Mouse (Mus musculus): ENCODE measurements around the gene Ube2d3. TPM values are rescaled to one million over a fixed set of nuclear protein-coding genes. Genes with fewer than 3 reads are reported as not detected.

The Ube2d3 gene
- 100 to 1,000 TPM; 284 to 637 (median 437) TPM for total RNA-seq (2018; cell fraction: chromatin; rRNA removed)
- 100 to 1,000 TPM; 384 to 573 (median 438) TPM for total RNA-seq (2018; cell fraction: cytosol; rRNA removed)
- 100 to 1,000 TPM; 313 to 540 (median 402) TPM for total RNA-seq (2018; cell fraction: nucleus; rRNA removed)
- polyA plus RNA-seq (2018) = 349 to 995 TPM (median 450 TPM) in 3 replicates

- H3K79me2 ChIP-seq (ENCODE audit: inconsistent target) = peaks cover 45% of the 10 kb centered on the region
- H3K27ac ChIP-seq = peak within 1 kb of the TSS; percentile 64
- no peaks in the 10 kb centered on the region for H3K36me3 ChIP-seq (ENCODE audit: inconsistent target)
- peak within 1 kb of the TSS; percentile 62 for H3K4me3 ChIP-seq (ENCODE audit: inconsistent target)
- WGBS (ENCODE audit: missing documents) = 2% methylated on average over 56 of the region's 56 CpGs
Measured at GRCm38 (mm10) chr3:135437758-135438495, at the start of gene Ube2d3. Gene Ube2d3, plus strand, starts transcription at chr3:135438149.

- Histone ChIP-seq H3K27ac (no peak overlapping the region), H3K4me3 (ENCODE audit: inconsistent target) (no peak overlapping the region), H3K79me2 (ENCODE audit: inconsistent target) (no peaks in the 10 kb centered on the region), H3K36me3 (ENCODE audit: inconsistent target) (no peaks in the 10 kb centered on the region)
- 62% methylated on average over 6 of the region's 6 CpGs for WGBS (ENCODE audit: missing documents)
Measured at GRCm38 (mm10) chr3:135393186-135393585, 44.8 kb upstream of the Ube2d3 start.

GRCm38 (mm10) chr3:135395085-135395484, 42.9 kb upstream of the Ube2d3 start:
- Histone ChIP-seq H3K79me2 (ENCODE audit: inconsistent target) (no peaks in the 10 kb centered on the region), H3K27ac (no peak overlapping the region), H3K36me3 (ENCODE audit: inconsistent target) (no peaks in the 10 kb centered on the region), H3K4me3 (ENCODE audit: inconsistent target) (no peak overlapping the region)
- WGBS (ENCODE audit: missing documents) = 80% methylated on average over 5 of the region's 5 CpGs

- Histone ChIP-seq H3K36me3 (ENCODE audit: inconsistent target) (no peaks in the 10 kb centered on the region), H3K4me3 (ENCODE audit: inconsistent target) (no peak overlapping the region), H3K79me2 (ENCODE audit: inconsistent target) (no peaks in the 10 kb centered on the region), H3K27ac (no peak overlapping the region)
- 56% methylated on average over 6 of the region's 6 CpGs for WGBS (ENCODE audit: missing documents)
Measured at GRCm38 (mm10) chr3:135396081-135396480, 41.9 kb upstream of the Ube2d3 start.

GRCm38 (mm10) chr3:135397112-135397511, 40.8 kb upstream of the Ube2d3 start:
- Histone ChIP-seq H3K4me3 (ENCODE audit: inconsistent target) (no peak overlapping the region), H3K79me2 (ENCODE audit: inconsistent target) (no peaks in the 10 kb centered on the region)

GRCm38 (mm10) chr3:135402201-135402658, 35.7 kb upstream of the Ube2d3 start:
- H3K4me3 ChIP-seq (ENCODE audit: inconsistent target) = no peak overlapping the region
- 4% methylated on average over 10 of the region's 10 CpGs for WGBS (ENCODE audit: missing documents)
- H3K36me3 ChIP-seq (ENCODE audit: inconsistent target) = no peaks in the 10 kb centered on the region
- H3K27ac ChIP-seq = no peak overlapping the region
- H3K79me2 ChIP-seq (ENCODE audit: inconsistent target) = no peaks in the 10 kb centered on the region

More at GRCm38 (mm10) chr3:135397112-135397511, 40.8 kb upstream of the Ube2d3 start:
- Histone ChIP-seq H3K27ac (no peak overlapping the region), H3K36me3 (ENCODE audit: inconsistent target) (no peaks in the 10 kb centered on the region)

- H3K79me2 ChIP-seq (ENCODE audit: inconsistent target) = no peaks in the 10 kb centered on the region
- no peak overlapping the region for H3K4me3 ChIP-seq (ENCODE audit: inconsistent target)
- whole genome bisulfite sequencing (ENCODE audit: missing documents) = 98% methylated on average over 7 of the region's 9 CpGs
- 0 out of 2 replicates have a peak, but pooled peaks cover under 1% of the 10 kb centered on the region for H3K36me3 ChIP-seq (ENCODE audit: inconsistent target)
- no peak overlapping the region for H3K27ac ChIP-seq
Measured at GRCm38 (mm10) chr3:135403211-135403610, 34.7 kb upstream of the Ube2d3 start.

- WGBS (ENCODE audit: missing documents) = 83% methylated on average over 5 of the region's 5 CpGs
- Histone ChIP-seq H3K4me3 (ENCODE audit: inconsistent target) (no peak overlapping the region), H3K79me2 (ENCODE audit: inconsistent target) (no peaks in the 10 kb centered on the region), H3K27ac (no peak overlapping the region), H3K36me3 (ENCODE audit: inconsistent target) (0 out of 2 replicates have a peak, but pooled peaks cover 7% of the 10 kb centered on the region)
Measured at GRCm38 (mm10) chr3:135403856-135404255, 34.1 kb upstream of the Ube2d3 start.

GRCm38 (mm10) chr3:135404599-135404998, 33.4 kb upstream of the Ube2d3 start:
- peaks cover 12% of the 10 kb centered on the region; the same call in 1 of the 2 replicates for H3K36me3 ChIP-seq (ENCODE audit: inconsistent target)
- 72% methylated on average over 4 of the region's 4 CpGs for WGBS (ENCODE audit: missing documents)
- no peak overlapping the region for H3K4me3 ChIP-seq (ENCODE audit: inconsistent target)
- no peak overlapping the region for H3K27ac ChIP-seq
- H3K79me2 ChIP-seq (ENCODE audit: inconsistent target) = peaks cover 3% of the 10 kb centered on the region; the same call in 1 of the 2 replicates

GRCm38 (mm10) chr3:135407351-135407750, 30.6 kb upstream of the Ube2d3 start:
- 72% methylated on average over 9 of the region's 9 CpGs for WGBS (ENCODE audit: missing documents)
- no peak overlapping the region for H3K4me3 ChIP-seq (ENCODE audit: inconsistent target)
- peaks cover 30% of the 10 kb centered on the region for H3K36me3 ChIP-seq (ENCODE audit: inconsistent target)
- no peak overlapping the region for H3K27ac ChIP-seq
- H3K79me2 ChIP-seq (ENCODE audit: inconsistent target) = peaks cover 31% of the 10 kb centered on the region

GRCm38 (mm10) chr3:135409219-135409618, 28.7 kb upstream of the Ube2d3 start:
- WGBS (ENCODE audit: missing documents) = 99% methylated on average over 5 of the region's 5 CpGs
- Histone ChIP-seq H3K27ac (no peak overlapping the region), H3K4me3 (ENCODE audit: inconsistent target) (no peak overlapping the region), H3K79me2 (ENCODE audit: inconsistent target) (peaks cover 49% of the 10 kb centered on the region), H3K36me3 (ENCODE audit: inconsistent target) (peaks cover 30% of the 10 kb centered on the region)

GRCm38 (mm10) chr3:135411056-135411455, 26.9 kb upstream of the Ube2d3 start:
- H3K4me3 ChIP-seq (ENCODE audit: inconsistent target) = no peak overlapping the region
- WGBS (ENCODE audit: missing documents) = 91% methylated on average over 10 of the region's 12 CpGs
- peaks cover 35% of the 10 kb centered on the region for H3K36me3 ChIP-seq (ENCODE audit: inconsistent target)
- H3K27ac ChIP-seq = no peak overlapping the region
- peaks cover 62% of the 10 kb centered on the region for H3K79me2 ChIP-seq (ENCODE audit: inconsistent target)

- 96% methylated on average over 8 of the region's 9 CpGs for WGBS (ENCODE audit: missing documents)
- peaks cover 40% of the 10 kb centered on the region for H3K36me3 ChIP-seq (ENCODE audit: inconsistent target)
Measured at GRCm38 (mm10) chr3:135411824-135412223, 26.1 kb upstream of the Ube2d3 start.

GRCm38 (mm10) chr3:135417245-135417644, 20.7 kb upstream of the Ube2d3 start:
- Histone ChIP-seq H3K4me3 (ENCODE audit: inconsistent target) (no peak overlapping the region), H3K36me3 (ENCODE audit: inconsistent target) (peaks cover 11% of the 10 kb centered on the region; the same call in 1 of the 2 replicates), H3K27ac (no peak overlapping the region), H3K79me2 (ENCODE audit: inconsistent target) (peaks cover 91% of the 10 kb centered on the region)
- 83% methylated on average over 3 of the region's 3 CpGs for WGBS (ENCODE audit: missing documents)

More at GRCm38 (mm10) chr3:135411824-135412223, 26.1 kb upstream of the Ube2d3 start:
- H3K79me2 ChIP-seq (ENCODE audit: inconsistent target) = peaks cover 69% of the 10 kb centered on the region
- H3K4me3 ChIP-seq (ENCODE audit: inconsistent target) = no peak overlapping the region
- no peak overlapping the region for H3K27ac ChIP-seq

- Histone ChIP-seq H3K27ac (no peak overlapping the region), H3K79me2 (ENCODE audit: inconsistent target) (peaks cover 91% of the 10 kb centered on the region), H3K36me3 (ENCODE audit: inconsistent target) (peaks cover 11% of the 10 kb centered on the region; the same call in 1 of the 2 replicates), H3K4me3 (ENCODE audit: inconsistent target) (no peak overlapping the region)
- WGBS (ENCODE audit: missing documents) = 29% methylated on average over 3 of the region's 3 CpGs
Measured at GRCm38 (mm10) chr3:135417799-135418198, 20.1 kb upstream of the Ube2d3 start.

All from macrophage (primary cell).